Mouse (Mus musculus) stomach, postnatal 0 days (tissue): ENCODE measurements around the gene Sept9. TPM values are rescaled to one million over a fixed set of nuclear protein-coding genes. Genes with fewer than 3 reads are reported as not detected.

Source experiments
- ATAC-seq: fragments of 200-750 bp; cut with Nextera tagmentation; 2 replicates; pipeline ENCODE4 v1.8.0; 2017; ENCODE audit not compliant: low FRiP score, low TSS enrichment
- DNase-seq: peaks from one replicate; pipeline ENCODE4 v3.0.0-alpha.2; 2016; ENCODE audit warnings: low spot score
- H3K27ac ChIP-seq: fragments of 300-500 bp; sonication (generic); replicated peaks from 2 replicates; pipeline ENCODE4 v1.5.1; 2014; ENCODE audit warnings: mild to moderate bottlenecking, control low read depth
- H3K27me3 ChIP-seq: fragments of 300-500 bp; sonication (generic); 2 replicates; pipeline ENCODE4 v1.6.1; 2014; ENCODE audit warnings: low read length; ENCODE audit not compliant: control insufficient read depth, insufficient read depth
- H3K36me3 ChIP-seq: fragments of 300-500 bp; sonication (generic); 2 replicates; pipeline ENCODE4 v1.6.1; 2014; ENCODE audit warnings: low read length, mixed read lengths; ENCODE audit not compliant: control insufficient read depth, insufficient read depth
- H3K4me1 ChIP-seq: fragments of 300-500 bp; sonication (generic); replicated peaks from 2 replicates; pipeline ENCODE4 v1.6.1; 2014; ENCODE audit warnings: antibody characterized with exemption; ENCODE audit not compliant: control insufficient read depth, insufficient read depth
- H3K4me2 ChIP-seq: fragments of 300-500 bp; sonication (generic); replicated peaks from 2 replicates; pipeline ENCODE4 v1.6.1; 2014; ENCODE audit warnings: low read depth, mild to moderate bottlenecking, control low read depth, moderate library complexity
- H3K4me3 ChIP-seq: fragments of 300-500 bp; sonication (generic); 2 replicates; pipeline ENCODE4 v1.5.1; 2014; ENCODE audit warnings: low read depth, low read length, control low read depth
- H3K9ac ChIP-seq: fragments of 300-500 bp; sonication (generic); 2 replicates; pipeline ENCODE4 v1.6.1; 2014; ENCODE audit warnings: mild to moderate bottlenecking, low read length, control low read depth, mixed read lengths
- H3K9me3 ChIP-seq: fragments of 300-500 bp; sonication (generic); 2 replicates; pipeline ENCODE4 v1.6.1; 2016; ENCODE audit warnings: low read length; ENCODE audit not compliant: control insufficient read depth
- CTCF ChIP-seq: IDR thresholded peaks from 2 replicates; pipeline ENCODE4 v1.5.1; 2016; ENCODE audit warnings: antibody characterized with exemption, low read depth, mild to moderate bottlenecking, moderate library complexity
- EP300 ChIP-seq: optimal IDR thresholded peaks from 2 replicates; pipeline ENCODE3; 2016; ENCODE audit warnings: antibody characterized with exemption
- WGBS: fragments of 180-500 bp; shearing (Covaris S2); extraction: QIAGEN DNeasy Blood & Tissue Kit; methylation state at CpG from one replicate; pipeline ENCODE4 v1.1.7; 2014; 5-methylcytosine and 5-hydroxymethylcytosine counted together
- polyA plus RNA-seq: library from polyadenylated mRNA; unstranded; fragments of >200 nt; fragmentation: Nextera tagmentation; extraction: Ambion mirVana; gene quantifications from 2 replicates; pipeline ENCODE4 v1.2.1, GENCODE M21; 2015

The Sept9 gene
- polyA plus RNA-seq, 1 experiment from 2014 or later: 42.9 TPM

DNA sequence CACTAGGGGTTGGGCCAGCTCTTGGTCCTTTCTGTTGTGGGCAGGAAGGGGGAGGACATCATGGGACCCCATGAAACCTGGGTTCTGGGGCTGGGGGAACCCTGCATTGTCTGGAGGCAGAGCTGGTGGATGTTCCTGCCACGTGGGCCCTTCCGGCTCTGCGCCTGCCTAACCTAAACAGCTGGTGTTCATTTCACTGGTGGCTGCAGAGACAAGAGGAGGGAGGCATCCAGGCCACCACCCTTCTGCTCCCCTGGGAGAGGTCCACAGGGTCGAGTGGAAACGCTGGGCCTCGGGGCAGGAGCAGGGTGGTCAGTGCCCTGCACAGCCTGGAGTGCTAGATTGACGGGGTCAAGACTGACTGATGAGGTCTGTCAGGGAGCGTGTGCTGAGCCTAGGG, 89.3 kb downstream of the Sept9 start:
- WGBS: 77% methylated on average over 8 of the region's 8 CpGs
- no peak overlapping the region for H3K4me2 ChIP-seq

DNA sequence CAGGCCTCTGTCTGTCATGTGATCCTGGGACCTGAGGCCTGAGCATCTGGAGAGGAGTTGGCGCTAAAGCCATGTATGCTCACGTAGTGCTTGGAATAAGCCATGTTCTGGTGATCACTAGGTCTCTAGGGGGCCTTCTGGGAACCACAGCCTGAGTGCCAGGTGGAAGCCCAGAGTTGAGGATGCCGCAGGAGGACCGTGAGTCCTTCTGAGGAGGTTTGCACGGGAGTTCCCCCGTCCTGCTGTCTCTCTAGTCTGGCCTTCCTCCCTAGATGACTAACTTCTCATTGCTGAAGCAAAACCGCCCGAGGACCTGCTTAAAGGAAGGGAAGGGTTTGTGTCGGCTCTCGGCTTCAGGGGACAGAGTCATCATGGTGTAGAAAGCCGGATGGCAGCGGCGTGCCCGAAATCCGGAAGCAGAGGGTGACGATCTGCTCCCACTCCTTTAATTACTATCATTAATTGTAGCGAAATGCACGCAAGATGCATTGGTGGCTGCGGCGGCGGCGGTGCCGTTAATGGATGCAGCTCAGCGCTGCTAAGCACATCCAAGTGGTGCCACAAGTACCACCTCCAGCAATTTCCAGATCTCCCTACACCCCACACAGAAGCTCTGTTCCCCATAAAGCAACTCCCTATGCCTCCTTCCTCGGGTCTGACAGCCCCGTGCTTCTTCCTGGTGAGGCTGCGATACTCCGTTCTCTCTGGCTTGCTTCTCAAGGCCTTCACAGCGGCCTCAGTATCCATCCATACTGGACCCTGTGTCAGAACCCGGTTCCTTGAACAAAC, 92.0 kb downstream of the Sept9 start:
- Histone ChIP-seq H3K9ac (no peak overlapping the region), H3K27me3 (no peaks in the 10 kb centered on the region), H3K9me3 (no peaks in the 10 kb centered on the region), H3K4me2 (no peak overlapping the region), H3K4me3 (no peak overlapping the region), H3K36me3 (peaks cover 16% of the 10 kb centered on the region), H3K27ac (no peak overlapping the region), H3K4me1 (0 out of 2 replicates have a peak, but pooled peaks cover 2% of the 10 kb centered on the region)
- TF ChIP-seq CTCF (no peak), EP300 (no peak)
- ATAC-seq: no peak
- no peak for DNase-seq
- 94% methylated on average over 30 of the region's 30 CpGs for WGBS

More for the DNA sequence above, 89.3 kb downstream of the Sept9 start:
- no peak for TF ChIP-seq CTCF
- TF ChIP-seq EP300: no peak
- no peak overlapping the region for H3K9ac ChIP-seq
- no peak overlapping the region for H3K27ac ChIP-seq
- H3K36me3 ChIP-seq: peaks cover 16% of the 10 kb centered on the region
- no peaks in the 10 kb centered on the region for H3K9me3 ChIP-seq
- H3K4me1 ChIP-seq: peaks cover 3% of the 10 kb centered on the region; the same call in 1 of the 2 replicates
- DNase-seq (no peak), ATAC-seq (no peak)
- no peak overlapping the region for H3K4me3 ChIP-seq
- no peaks in the 10 kb centered on the region for H3K27me3 ChIP-seq

DNA sequence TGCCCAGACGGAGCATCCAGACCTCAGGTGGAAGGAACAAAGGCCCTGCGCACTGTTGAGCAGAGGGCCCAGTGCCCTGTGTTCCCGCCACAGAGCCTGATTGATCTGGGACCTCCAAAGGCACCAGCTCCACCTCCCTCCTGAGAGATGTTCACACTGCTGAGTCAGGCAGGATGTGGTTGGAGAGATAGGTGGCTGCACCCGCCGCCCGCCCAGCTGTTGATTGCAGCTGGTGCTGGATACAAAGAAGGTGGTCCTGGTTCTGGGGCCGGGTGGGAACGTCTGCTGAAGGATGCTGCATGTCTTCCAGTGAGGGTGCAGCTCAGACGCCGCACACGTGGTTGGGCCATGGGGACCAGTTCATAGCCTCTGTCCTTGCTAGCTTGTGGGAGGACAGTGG, 93.0 kb downstream of the Sept9 start:
- Histone ChIP-seq H3K27ac (no peak overlapping the region), H3K9me3 (no peaks in the 10 kb centered on the region), H3K27me3 (no peaks in the 10 kb centered on the region), H3K9ac (no peak overlapping the region), H3K4me1 (0 out of 2 replicates have a peak, but pooled peaks cover 2% of the 10 kb centered on the region), H3K36me3 (peaks cover 16% of the 10 kb centered on the region), H3K4me2 (no peak overlapping the region), H3K4me3 (no peak overlapping the region)
- DNase-seq: no peak
- ATAC-seq: no peak
- TF ChIP-seq EP300: no peak
- TF ChIP-seq CTCF: no peak
- 76% methylated on average over 11 of the region's 11 CpGs for WGBS

DNA sequence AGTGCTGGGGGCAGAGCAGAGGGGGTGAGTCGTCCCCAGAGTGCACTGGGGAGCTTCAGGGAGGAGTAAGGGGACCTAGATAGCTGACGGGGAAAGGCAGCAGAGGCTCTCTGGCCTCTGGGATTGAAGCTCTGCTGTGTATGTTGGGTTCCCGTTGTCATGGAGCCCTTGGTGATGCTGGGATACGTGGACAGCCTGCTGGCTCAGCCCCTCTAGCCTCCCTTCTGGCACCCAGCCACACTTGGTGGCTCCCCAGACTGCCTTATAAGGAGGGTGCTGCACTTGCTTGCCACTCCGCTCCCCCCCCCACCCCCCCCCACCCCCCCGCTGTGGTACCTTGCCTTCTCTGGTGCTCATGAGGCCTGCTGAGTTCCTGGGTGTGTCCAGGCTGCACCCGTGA, 95.8 kb downstream of the Sept9 start:
- no peaks in the 10 kb centered on the region for H3K9me3 ChIP-seq
- peak overlapping the region; percentile 92 for H3K27ac ChIP-seq
- H3K4me3 ChIP-seq: no peak overlapping the region
- H3K36me3 ChIP-seq: peaks cover 16% of the 10 kb centered on the region
- no peak overlapping the region for H3K4me2 ChIP-seq
- ATAC-seq (peak; percentile 45; the same call in 1 of the 2 replicates), DNase-seq (no peak)
- H3K4me1 ChIP-seq: 0 out of 2 replicates have a peak, but pooled peaks cover 2% of the 10 kb centered on the region
- no peaks in the 10 kb centered on the region for H3K27me3 ChIP-seq
- TF ChIP-seq CTCF (no peak), EP300 (no peak)
- H3K9ac ChIP-seq: 0 out of 2 replicates have a peak overlapping the region, but pooled peaks have one; percentile 43
- WGBS: 59% methylated on average over 6 of the region's 7 CpGs

DNA sequence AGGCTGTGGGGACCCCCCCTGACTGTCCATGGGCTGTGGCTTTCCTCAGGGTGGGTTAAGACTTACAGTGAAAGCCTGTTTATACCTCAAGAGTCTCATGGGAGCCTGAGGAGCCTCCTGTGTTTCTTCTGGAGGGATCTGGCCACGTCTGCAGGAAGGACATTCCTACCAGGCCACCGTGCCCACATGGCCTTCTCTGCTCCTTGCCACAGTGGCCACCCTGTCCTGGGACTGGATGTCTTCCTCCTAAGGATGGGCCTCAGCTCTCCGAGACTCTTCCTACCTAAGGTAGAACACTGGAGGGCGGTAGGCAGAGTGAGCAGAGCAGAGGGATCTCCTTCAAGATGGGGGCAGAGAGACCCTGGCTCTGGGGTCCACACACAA, 96.6 kb downstream of the Sept9 start:
- 53% methylated on average over 4 of the region's 4 CpGs for WGBS
- TF ChIP-seq CTCF (peak; percentile 30), EP300 (no peak)
- Histone ChIP-seq H3K4me1 (0 out of 2 replicates have a peak, but pooled peaks cover 2% of the 10 kb centered on the region), H3K9ac (peak overlapping the region; percentile 43), H3K9me3 (no peaks in the 10 kb centered on the region), H3K27ac (peak overlapping the region; percentile 92), H3K4me3 (no peak overlapping the region), H3K27me3 (no peaks in the 10 kb centered on the region), H3K36me3 (peaks cover 11% of the 10 kb centered on the region), H3K4me2 (no peak overlapping the region)
- DNase-seq (no peak), ATAC-seq (peak; percentile 2; the same call in 1 of the 2 replicates)
